Mouse (Mus musculus) embryonic facial prominence, embryonic 14.5 days (tissue): ENCODE measurements around the gene Wdr11. TPM values are rescaled to one million over a fixed set of nuclear protein-coding genes. Genes with fewer than 3 reads are reported as not detected.

Experiments used
- ATAC-seq: fragments of 200-750 bp; cut with Nextera tagmentation; 2 replicates; pipeline ENCODE4 v1.8.0; 2017; ENCODE audit warnings: low read depth, moderate number of reproducible peaks, moderate TSS enrichment
- DNase-seq: peaks from one replicate; pipeline ENCODE4 v3.0.0-alpha.2; 2015; ENCODE audit warnings: low spot score
- H3K27ac ChIP-seq: fragments of 300-500 bp; sonication (generic); replicated peaks from 2 replicates; pipeline ENCODE4 v1.5.1; 2014; ENCODE audit warnings: low read depth, mild to moderate bottlenecking, low read length, moderate library complexity
- H3K27me3 ChIP-seq: fragments of 300-500 bp; sonication (generic); replicated peaks from 2 replicates; pipeline ENCODE4 v1.6.1; 2014; ENCODE audit warnings: low read length; ENCODE audit not compliant: control insufficient read depth, insufficient read depth
- H3K36me3 ChIP-seq: fragments of 300-500 bp; sonication (generic); 2 replicates; pipeline ENCODE4 v1.6.1; 2014; ENCODE audit warnings: low read length, mixed read lengths; ENCODE audit not compliant: control insufficient read depth, insufficient read depth
- H3K4me1 ChIP-seq: fragments of 300-500 bp; sonication (generic); 2 replicates; pipeline ENCODE4 v1.6.1; 2014; ENCODE audit warnings: antibody characterized with exemption, low read length; ENCODE audit not compliant: control insufficient read depth, insufficient read depth
- H3K4me2 ChIP-seq: fragments of 300-500 bp; sonication (generic); 2 replicates; pipeline ENCODE4 v1.6.1; 2014; ENCODE audit warnings: low read depth, mild to moderate bottlenecking, low read length, moderate library complexity, mixed read lengths
- H3K4me3 ChIP-seq: fragments of 300-500 bp; sonication (generic); 2 replicates; pipeline ENCODE4 v1.5.1; 2014; ENCODE audit warnings: low read depth, mild to moderate bottlenecking, low read length
- H3K9ac ChIP-seq: fragments of 300-500 bp; sonication (generic); 2 replicates; pipeline ENCODE4 v1.6.1; 2014; ENCODE audit warnings: low read depth, mild to moderate bottlenecking, low read length, moderate library complexity, mixed read lengths
- H3K9me3 ChIP-seq: fragments of 300-500 bp; sonication (generic); 2 replicates; pipeline ENCODE4 v1.6.1; 2016; ENCODE audit warnings: low read length; ENCODE audit not compliant: control insufficient read depth
- WGBS: fragments of 180-500 bp; shearing (Covaris S2); extraction: QIAGEN DNeasy Blood & Tissue Kit; methylation state at CpG from one replicate; pipeline ENCODE4 v1.1.7; 2014; 5-methylcytosine and 5-hydroxymethylcytosine counted together
- polyA plus RNA-seq: library from polyadenylated mRNA; unstranded; fragments of >200 nt; fragmentation: Nextera tagmentation; extraction: Ambion mirVana; gene quantifications from 2 replicates; pipeline ENCODE4 v1.2.1, GENCODE M21; 2014

Gene Wdr11
- polyA plus RNA-seq, 1 experiment from 2014 or later = 34.6 TPM

DNA sequence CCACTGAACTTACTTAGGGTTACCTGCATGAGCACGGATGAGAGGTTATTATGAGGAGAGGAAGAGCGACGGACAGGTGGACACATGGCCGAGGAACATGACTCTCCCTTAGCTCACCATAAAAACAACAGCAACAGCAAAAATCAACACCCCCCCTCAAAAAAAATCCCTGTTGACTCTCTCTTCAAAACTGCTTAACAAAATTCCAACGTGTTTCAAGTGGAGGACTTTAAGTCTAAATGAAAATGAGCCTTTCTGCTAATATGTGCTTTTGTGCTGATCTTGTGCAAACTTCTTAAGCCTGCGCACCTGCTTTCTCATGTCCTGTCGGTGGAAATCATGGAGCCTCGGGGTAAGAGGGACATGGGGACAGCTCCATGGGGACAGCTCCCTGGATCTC is 66.2 kb downstream of the Wdr11 start:
- 73% methylated on average over 8 of the region's 8 CpGs for WGBS
- Histone ChIP-seq H3K36me3 (no peaks in the 10 kb centered on the region), H3K4me2 (no peak overlapping the region), H3K4me3 (no peak overlapping the region), H3K9me3 (no peaks in the 10 kb centered on the region), H3K27ac (no peak overlapping the region), H3K27me3 (no peaks in the 10 kb centered on the region), H3K4me1 (peaks cover 24% of the 10 kb centered on the region), H3K9ac (no peak overlapping the region)
- no peak for ATAC-seq
- no peak for DNase-seq

- Histone ChIP-seq H3K4me2 (no peak overlapping the region), H3K36me3 (no peaks in the 10 kb centered on the region), H3K9ac (no peak overlapping the region), H3K9me3 (no peaks in the 10 kb centered on the region), H3K27me3 (no peaks in the 10 kb centered on the region), H3K27ac (no peak overlapping the region), H3K4me3 (no peak overlapping the region), H3K4me1 (peaks cover 26% of the 10 kb centered on the region)
- no peak for ATAC-seq
- 63% methylated on average over 8 of the region's 8 CpGs for WGBS
- no peak for DNase-seq
These were observed 68.1 kb downstream of the Wdr11 start for GRCm38 (mm10) chr7:129659755-129660154.

DNA sequence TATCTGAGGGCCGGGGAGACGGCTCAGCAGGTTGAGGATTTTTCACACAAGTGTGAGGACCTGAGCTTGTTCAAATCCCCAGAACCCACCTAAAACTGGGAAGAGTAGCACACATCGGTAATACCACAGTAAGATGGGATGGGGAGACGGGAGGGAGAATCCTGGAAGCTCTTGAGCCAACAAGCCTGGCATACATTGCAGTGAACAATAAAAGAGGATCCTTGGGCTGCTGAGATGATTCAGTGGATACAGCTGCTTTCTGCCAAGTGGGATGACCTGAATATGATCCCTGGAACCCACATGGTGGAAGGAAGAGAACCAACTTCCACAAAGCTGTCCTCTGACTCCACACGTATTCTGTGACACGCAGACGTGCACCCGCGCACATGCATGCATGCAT is 68.9 kb downstream of the Wdr11 start:
- WGBS = 84% methylated on average over 9 of the region's 9 CpGs
- H3K27ac ChIP-seq = no peak overlapping the region
- H3K9me3 ChIP-seq = no peaks in the 10 kb centered on the region
- ATAC-seq (no peak), DNase-seq (no peak)
- no peaks in the 10 kb centered on the region for H3K27me3 ChIP-seq
- H3K36me3 ChIP-seq = no peaks in the 10 kb centered on the region
- no peak overlapping the region for H3K4me3 ChIP-seq
- no peak overlapping the region for H3K4me2 ChIP-seq
- no peak overlapping the region for H3K9ac ChIP-seq
- H3K4me1 ChIP-seq = peaks cover 26% of the 10 kb centered on the region

- no peak overlapping the region for H3K4me2 ChIP-seq
- peak overlapping the region; percentile 46 for H3K27ac ChIP-seq
- H3K4me1 ChIP-seq = peaks cover 24% of the 10 kb centered on the region
- H3K36me3 ChIP-seq = no peaks in the 10 kb centered on the region
- DNase-seq (peak; percentile 55), ATAC-seq (no peak)
- H3K27me3 ChIP-seq = no peaks in the 10 kb centered on the region
- no peaks in the 10 kb centered on the region for H3K9me3 ChIP-seq
- WGBS = 50% methylated on average over 16 of the region's 16 CpGs
- 0 out of 2 replicates have a peak overlapping the region, but pooled peaks have one; percentile 2 for H3K9ac ChIP-seq
- H3K4me3 ChIP-seq = no peak overlapping the region
These were observed 70.6 kb downstream of the Wdr11 start for GRCm38 (mm10) chr7:129662051-129662789.

- H3K4me2 ChIP-seq = no peak overlapping the region
- H3K4me1 ChIP-seq = peaks cover 22% of the 10 kb centered on the region
- no peaks in the 10 kb centered on the region for H3K27me3 ChIP-seq
- H3K27ac ChIP-seq = peak overlapping the region; percentile 29; the same call in 1 of the 2 replicates
- peak; percentile 35 for ATAC-seq
- peak; percentile 59 for DNase-seq
- no peak overlapping the region for H3K4me3 ChIP-seq
- no peak overlapping the region for H3K9ac ChIP-seq
- H3K36me3 ChIP-seq = no peaks in the 10 kb centered on the region
- WGBS = 24% methylated on average over 12 of the region's 12 CpGs
- no peaks in the 10 kb centered on the region for H3K9me3 ChIP-seq
These were observed 72.3 kb downstream of the Wdr11 start for GRCm38 (mm10) chr7:129663781-129664505.

GRCm38 (mm10) chr7:129665411-129665810 is 73.7 kb downstream of the Wdr11 start:
- 94% methylated on average over 3 of the region's 3 CpGs for WGBS
- Histone ChIP-seq H3K4me1 (peaks cover 21% of the 10 kb centered on the region; the same call in 1 of the 2 replicates), H3K27me3 (no peaks in the 10 kb centered on the region), H3K9me3 (no peaks in the 10 kb centered on the region), H3K4me3 (no peak overlapping the region), H3K4me2 (no peak overlapping the region), H3K27ac (no peak overlapping the region), H3K36me3 (no peaks in the 10 kb centered on the region), H3K9ac (no peak overlapping the region)
- DNase-seq (no peak), ATAC-seq (no peak)

DNA sequence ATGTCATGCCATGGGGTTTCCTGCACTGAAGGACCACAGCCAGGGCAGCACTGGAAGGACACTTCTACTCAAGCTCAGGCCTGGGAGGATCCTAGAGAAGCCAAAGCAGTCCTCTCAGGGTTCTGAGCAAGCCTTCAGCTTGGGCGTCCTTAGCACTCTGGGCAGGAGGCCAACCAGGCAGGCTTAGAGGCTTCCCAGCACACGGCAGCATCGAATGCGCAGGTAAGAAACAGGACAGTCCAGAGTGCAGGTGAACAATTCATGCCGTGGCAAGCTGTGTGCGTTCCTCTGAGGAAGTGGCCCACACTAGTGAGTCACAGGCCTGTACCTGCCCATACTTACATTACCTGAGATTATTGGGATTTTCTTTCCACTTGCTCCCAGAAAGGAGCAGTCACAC is 74.3 kb downstream of the Wdr11 start:
- ATAC-seq = peak; percentile 73
- H3K9ac ChIP-seq = no peak overlapping the region
- no peaks in the 10 kb centered on the region for H3K36me3 ChIP-seq
- H3K27me3 ChIP-seq = no peaks in the 10 kb centered on the region
- H3K9me3 ChIP-seq = no peaks in the 10 kb centered on the region
- H3K4me2 ChIP-seq = no peak overlapping the region
- peaks cover 21% of the 10 kb centered on the region; the same call in 1 of the 2 replicates for H3K4me1 ChIP-seq
- 64% methylated on average over 6 of the region's 6 CpGs for WGBS
- no peak overlapping the region for H3K4me3 ChIP-seq
- DNase-seq = peak; percentile 73
- no peak overlapping the region; the same call in 1 of the 2 replicates for H3K27ac ChIP-seq

- Histone ChIP-seq H3K9me3 (no peaks in the 10 kb centered on the region), H3K4me2 (no peak overlapping the region), H3K9ac (no peak overlapping the region), H3K27me3 (no peaks in the 10 kb centered on the region), H3K4me3 (no peak overlapping the region), H3K4me1 (peaks cover 21% of the 10 kb centered on the region; the same call in 1 of the 2 replicates), H3K27ac (no peak overlapping the region), H3K36me3 (no peaks in the 10 kb centered on the region)
- no peak for DNase-seq
- WGBS = 53% methylated on average over 2 of the region's 2 CpGs
- ATAC-seq = no peak
These were observed 74.9 kb downstream of the Wdr11 start for GRCm38 (mm10) chr7:129666526-129666925.
